Mouse (Mus musculus) heart, adult 2 months (tissue): Measurements from ENCODE around the gene Tbc1d32.

Experiments used
- CTCF ChIP-seq: fragments of 200-600 bp; IDR thresholded peaks from 2 replicates; pipeline ENCODE4 v1.8.1; 2022; ENCODE audit warnings: antibody characterized with exemption, mild to moderate bottlenecking, moderate library complexity
- POLR2A ChIP-seq: fragments of 200-500 bp; IDR thresholded peaks from 2 replicates; pipeline ENCODE4 v1.6.1; 2011; ENCODE audit warnings: mild to moderate bottlenecking, low read depth, low read length, control low read depth; ENCODE audit not compliant: insufficient read depth

GRCm38 (mm10) chr10:56158748-56159147 is 69.7 kb downstream of the Tbc1d32 start:
- TF ChIP-seq POLR2A, result no peak
- TF ChIP-seq CTCF, result no peak
